Mouse (Mus musculus): ENCODE measurements at regions not wholly inside any gene's neighbourhood (a gene's known extent, or its start where the extent isn't known, plus 50 kb on each side); places are given as distances from the start of the nearest gene placed in this dataset.

GRCm38 (mm10) chr16:93096175-93096574 lies 270.2 kb upstream of the Runx1 start:
- TF ChIP-seq POLR2A (IDR thresholded peaks at IDR 0.05; ENCODE audit: insufficient read depth, low read length) (no peak), CTCF (IDR thresholded peaks at IDR 0.05; ENCODE audit: low read depth, low read length) (no peak), EP300 (IDR thresholded peaks at IDR 0.05; ENCODE audit: insufficient read depth, low read depth, low read length) (no peak)
